Mouse (Mus musculus) macrophage (primary cell): Measurements from ENCODE around the gene Tyms. TPM values are rescaled to one million over a fixed set of nuclear protein-coding genes. Genes with fewer than 3 reads are reported as not detected.
"Not testable (repeated sequence)": the region's sequence is repeated elsewhere in the genome, so short reads cannot be mapped to it uniquely, and the experiment has no call there.

Experiments
- H3K27ac ChIP-seq: fragments of 350-480 bp; formaldehyde crosslinking; 2 replicates; pipeline ENCODE4 v1.9.0; 2021
- H3K36me3 ChIP-seq: fragments of 350-480 bp; formaldehyde crosslinking; 2 replicates; pipeline ENCODE4 v1.9.0; 2021; ENCODE audit errors: inconsistent target
- H3K4me3 ChIP-seq: fragments of 350-480 bp; formaldehyde crosslinking; 2 replicates; pipeline ENCODE4 v1.9.0; 2021; ENCODE audit errors: inconsistent target
- H3K79me2 ChIP-seq: fragments of 350-480 bp; formaldehyde crosslinking; 2 replicates; pipeline ENCODE4 v1.9.0; 2021; ENCODE audit errors: inconsistent target
- WGBS: methylation state at CpG from one replicate; pipeline ENCODE4 v1.1.7; 2026; ENCODE audit warnings: inconsistent platforms; ENCODE audit not compliant: missing documents; 5-methylcytosine and 5-hydroxymethylcytosine counted together
- polyA plus RNA-seq: library from polyadenylated mRNA; stranded (reverse); fragments of 250-400 nt; gene quantifications from 3 replicates; pipeline ENCODE4 v1.2.4, GENCODE M21; 2018; ENCODE audit warnings: inconsistent platforms

The Tyms gene
- polyA plus RNA-seq, 1 experiment from 2014 or later: 11.2 TPM

DNA sequence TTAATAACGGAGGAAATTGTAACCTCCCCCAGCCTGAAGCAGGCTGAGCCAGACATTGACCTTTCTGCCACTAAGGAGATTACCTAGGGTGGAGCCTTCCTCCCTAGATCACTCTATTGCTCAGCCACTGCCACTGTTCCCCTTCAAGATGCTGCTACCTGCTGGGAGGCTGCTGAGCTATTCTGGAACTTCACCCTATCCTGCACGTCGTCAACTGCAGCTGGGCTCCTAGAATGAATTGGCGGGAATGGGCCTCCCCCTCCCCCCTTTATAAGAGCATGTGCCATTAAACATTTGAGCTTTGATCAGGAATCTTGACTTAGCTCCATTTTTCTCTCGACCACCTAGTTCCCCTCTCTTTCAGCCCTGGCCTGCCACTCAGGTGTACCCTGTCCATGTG, 13.8 kb downstream of the Tyms start:
- H3K36me3 ChIP-seq: not testable (repeated sequence)
- WGBS: 94% methylated on average over 3 of the region's 5 CpGs

DNA sequence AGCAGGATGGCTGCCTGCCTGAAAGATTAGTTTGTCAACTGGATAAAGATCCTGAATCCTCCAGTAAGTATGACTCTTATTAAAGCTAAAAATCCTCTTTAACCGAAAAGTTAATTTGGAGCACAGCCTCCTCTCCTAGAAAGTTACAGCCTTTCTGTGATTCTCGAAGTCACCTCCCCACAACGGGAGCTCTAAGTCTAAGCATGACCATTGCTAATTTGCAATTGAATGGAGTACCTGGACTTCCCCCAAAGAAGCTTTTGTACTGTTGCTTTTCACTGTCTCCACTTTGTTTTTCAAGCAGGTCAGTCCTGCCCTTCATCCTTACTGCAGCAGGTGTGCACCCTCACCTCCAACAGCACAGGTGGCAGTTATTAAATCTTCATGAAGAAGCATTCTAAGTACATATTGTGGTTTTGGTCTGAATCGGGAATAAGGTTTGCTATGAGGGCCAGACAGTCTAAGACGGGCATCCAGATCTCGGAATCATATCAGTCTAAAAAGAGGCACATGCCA, 15.1 kb downstream of the Tyms start:
- H3K27ac ChIP-seq: no peak overlapping the region
- no peaks in the 10 kb centered on the region for H3K79me2 ChIP-seq
- H3K4me3 ChIP-seq: no peak overlapping the region
- H3K36me3 ChIP-seq: no peaks in the 10 kb centered on the region
- 89% methylated on average over 6 of the region's 6 CpGs for WGBS

More for the DNA sequence above, 13.8 kb downstream of the Tyms start:
- not testable (repeated sequence) for H3K4me3 ChIP-seq, H3K79me2 ChIP-seq, H3K27ac ChIP-seq

- H3K27ac ChIP-seq, H3K36me3 ChIP-seq, H3K4me3 ChIP-seq, H3K79me2 ChIP-seq: not testable (repeated sequence)
- 25% methylated on average over 4 of the region's 4 CpGs for WGBS
Measured at GRCm38 (mm10) chr5:30039841-30040240, 33.6 kb downstream of the Tyms start.

DNA sequence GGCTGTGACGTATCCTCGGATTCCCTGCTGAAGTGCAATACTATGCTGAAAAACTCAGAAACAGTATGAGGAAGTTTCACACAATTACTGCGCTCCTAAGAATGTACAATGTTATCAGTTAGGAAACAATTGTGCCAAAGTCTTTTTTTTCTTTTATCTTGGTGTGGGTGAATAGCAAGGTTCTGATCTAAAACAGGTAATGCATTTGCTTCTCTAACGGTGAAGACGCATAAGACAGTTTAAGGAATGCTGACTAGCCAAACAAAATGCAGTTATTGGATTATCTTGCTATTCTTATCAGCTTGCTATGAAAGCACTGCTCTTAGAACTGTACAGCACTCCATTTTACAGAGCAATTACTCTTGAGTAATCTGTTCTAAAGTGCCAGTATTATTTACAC, 34.1 kb downstream of the Tyms start:
- 87% methylated on average over 5 of the region's 5 CpGs for WGBS
- H3K36me3 ChIP-seq, H3K79me2 ChIP-seq, H3K4me3 ChIP-seq, H3K27ac ChIP-seq: not testable (repeated sequence)

DNA sequence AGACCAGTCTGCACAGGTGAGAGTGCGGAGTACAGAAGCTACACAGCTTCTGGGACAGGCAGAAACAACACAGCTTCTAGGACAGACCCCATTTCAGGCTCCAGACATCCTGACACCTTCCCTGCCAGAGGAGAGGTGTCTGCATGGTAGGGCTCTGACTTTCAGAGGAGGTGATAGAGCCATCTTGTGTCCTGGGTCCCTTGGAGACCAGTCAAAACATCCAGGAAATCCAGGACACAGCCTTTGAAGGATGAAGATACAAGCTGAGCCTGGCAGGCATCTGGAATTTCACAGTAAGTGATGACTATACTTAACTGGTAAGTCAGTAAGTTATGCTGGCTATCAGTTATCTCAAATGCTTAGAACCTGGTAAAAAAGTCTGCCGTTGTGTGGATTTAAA, 36.3 kb downstream of the Tyms start:
- not testable (repeated sequence) for H3K79me2 ChIP-seq, H3K36me3 ChIP-seq, H3K27ac ChIP-seq, H3K4me3 ChIP-seq
- 100% methylated on average over 2 of the region's 2 CpGs for WGBS

DNA sequence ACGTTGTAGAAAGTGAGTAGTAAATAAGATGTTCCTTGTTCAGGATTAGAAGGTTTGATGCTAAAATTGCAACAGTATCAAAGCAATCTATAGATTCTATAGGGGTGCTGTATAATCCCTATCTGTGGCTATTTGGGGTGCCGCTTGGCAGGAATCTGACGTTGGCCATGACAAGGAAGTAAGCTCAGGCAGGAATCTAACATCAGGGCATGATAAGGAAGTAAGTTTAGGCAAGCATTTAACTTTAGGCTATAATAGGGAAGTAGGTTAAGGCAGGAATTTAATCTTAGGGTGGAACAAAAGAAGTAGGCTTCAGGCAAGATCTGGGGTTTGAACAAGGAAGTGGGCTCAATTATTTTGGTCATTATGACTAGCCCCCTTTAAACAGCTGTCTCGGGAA, 37.6 kb downstream of the Tyms start:
- 6% methylated on average over 2 of the region's 4 CpGs for WGBS
- not testable (repeated sequence) for H3K79me2 ChIP-seq, H3K36me3 ChIP-seq, H3K4me3 ChIP-seq
- peak overlapping the region; percentile 41; the same call in 1 of the 2 replicates for H3K27ac ChIP-seq

DNA sequence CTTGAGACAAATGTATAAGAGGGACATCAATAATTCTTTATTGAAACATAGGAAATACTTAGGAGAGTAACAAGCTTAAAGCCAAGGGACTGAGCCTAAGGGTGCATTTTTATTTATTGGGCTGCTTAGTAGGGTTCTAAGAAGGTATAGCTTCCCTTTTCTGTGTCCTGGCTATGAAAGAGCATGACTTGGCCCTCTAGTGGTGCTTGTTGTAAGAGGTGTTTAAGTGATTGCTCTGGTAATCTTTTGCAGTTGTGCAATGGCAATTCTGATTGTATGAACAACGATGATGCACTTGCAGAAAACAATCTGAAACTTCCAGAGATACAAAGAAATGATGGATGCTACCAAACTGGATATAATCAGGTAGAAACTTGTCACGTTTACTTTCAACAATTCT, 58.8 kb downstream of the Tyms start:
- no peak overlapping the region for H3K4me3 ChIP-seq
- no peaks in the 10 kb centered on the region for H3K79me2 ChIP-seq
- no peak overlapping the region for H3K27ac ChIP-seq
- WGBS: 43% methylated on average over 2 of the region's 2 CpGs
- no peaks in the 10 kb centered on the region for H3K36me3 ChIP-seq

- Histone ChIP-seq H3K36me3 (no peaks in the 10 kb centered on the region), H3K4me3 (peak within 1 kb of the TSS; percentile 3; the same call in 1 of the 2 replicates), H3K79me2 (no peaks in the 10 kb centered on the region), H3K27ac (no peak within 1 kb of the TSS)
- WGBS: 6% methylated on average over 16 of the region's 16 CpGs
Measured at GRCm38 (mm10) chr5:30012726-30013503, 60.5 kb downstream of the Tyms start, which contains the start of gene Il6. TSS of gene Il6 (plus strand) at chr5:30013114.

Other genes starting within 250 kb of the Tyms start
- 0.43 to 0.53 TPM in 2 of 3 replicates, not detected in the other for gene Il6, start 60.5 kb downstream of the Tyms start, polyA plus RNA-seq
- gene Garem2, start 31.5 kb upstream of the Tyms start, polyA plus RNA-seq: not detected in 3 replicates
- gene 3110082J24Rik, start 32.5 kb upstream of the Tyms start, polyA plus RNA-seq: not detected in 3 replicates
- 94.5 to 203 TPM (median 100 TPM) in 3 replicates for gene Hadha, start 81.5 kb upstream of the Tyms start, polyA plus RNA-seq
- gene Hadhb, start 81.6 kb upstream of the Tyms start, polyA plus RNA-seq: 80.0 to 113 TPM (median 89.1 TPM) in 3 replicates
- gene Adgrf3, start 132.1 kb upstream of the Tyms start, polyA plus RNA-seq: not detected in 3 replicates
- gene Selenoi, start 159.0 kb upstream of the Tyms start, polyA plus RNA-seq: 4.8 to 9.1 TPM (median 7.1 TPM) in 3 replicates
- not detected in 3 replicates for gene Drc1, start 207.8 kb upstream of the Tyms start, polyA plus RNA-seq